Mouse (Mus musculus): ENCODE measurements around the gene Gm10770. TPM values are rescaled to one million over a fixed set of nuclear protein-coding genes. Genes with fewer than 3 reads are reported as not detected.
"Not testable (repeated sequence)": the region's sequence is repeated elsewhere in the genome, so short reads cannot be mapped to it uniquely, and the experiment has no call there.

Gene Gm10770
- polyA plus RNA-seq (2014; fragmentation: Nextera tagmentation; extraction: Ambion mirVana), result not detected in 2 replicates

DNA sequence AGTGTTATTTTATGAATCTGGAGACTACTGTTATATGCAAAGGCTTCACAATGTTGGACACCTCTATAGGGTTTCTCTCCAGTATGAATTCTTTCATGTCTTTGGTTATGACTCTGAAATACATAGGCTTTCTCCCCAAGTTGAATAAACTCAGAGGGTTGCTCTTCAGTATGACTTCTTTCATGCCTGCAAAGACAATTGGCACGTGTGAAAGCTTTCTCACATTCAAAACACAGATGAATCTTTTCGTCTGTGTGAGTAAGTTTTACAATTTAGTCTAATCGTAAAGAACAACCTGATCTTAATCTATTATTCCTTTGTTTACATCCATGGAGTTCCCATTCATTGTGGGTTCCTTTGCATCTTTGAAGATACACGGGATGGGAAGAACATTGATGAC, at the start of gene Gm10770:
Gm10770 (minus strand) TSS at position 101 of the 400 bp plus-strand sequence.
- ATAC-seq (ENCODE audit: low FRiP score, low TSS enrichment); H3K9ac ChIP-seq (replicated peaks; ENCODE audit: low read length); H3K27ac ChIP-seq (replicated peaks; ENCODE audit: low read depth, low read length); H3K36me3 ChIP-seq (ENCODE audit: control insufficient read depth, insufficient read depth, low read length); H3K4me2 ChIP-seq (ENCODE audit: low read length); H3K4me1 ChIP-seq (ENCODE audit: control insufficient read depth, insufficient read depth, low read length); DNase-seq; H3K9me3 ChIP-seq (ENCODE audit: control insufficient read depth, low read length); H3K4me3 ChIP-seq (replicated peaks; ENCODE audit: low read depth, low read length); H3K27me3 ChIP-seq (ENCODE audit: control insufficient read depth, insufficient read depth, low read length): not testable (repeated sequence)
- WGBS, result 85% methylated on average over 4 of the region's 4 CpGs

- not testable (repeated sequence) for H3K4me1 ChIP-seq (ENCODE audit: control insufficient read depth, insufficient read depth, low read length); H3K9me3 ChIP-seq (ENCODE audit: control insufficient read depth, low read length); ATAC-seq (ENCODE audit: low FRiP score, low TSS enrichment); H3K4me2 ChIP-seq (ENCODE audit: low read length); DNase-seq; H3K27me3 ChIP-seq (ENCODE audit: control insufficient read depth, insufficient read depth, low read length); H3K9ac ChIP-seq (replicated peaks; ENCODE audit: low read length); H3K27ac ChIP-seq (replicated peaks; ENCODE audit: low read depth, low read length); H3K36me3 ChIP-seq (ENCODE audit: control insufficient read depth, insufficient read depth, low read length); H3K4me3 ChIP-seq (replicated peaks; ENCODE audit: low read depth, low read length)
Observed at GRCm38 (mm10) chr2:150223263-150223662, 43.8 kb upstream of the Gm10770 start.

- WGBS, result 15% methylated on average over 3 of the region's 4 CpGs
- not testable (repeated sequence) for H3K27ac ChIP-seq (replicated peaks; ENCODE audit: low read depth, low read length); H3K36me3 ChIP-seq (ENCODE audit: control insufficient read depth, insufficient read depth, low read length); H3K9me3 ChIP-seq (ENCODE audit: control insufficient read depth, low read length); H3K27me3 ChIP-seq (ENCODE audit: control insufficient read depth, insufficient read depth, low read length); DNase-seq; ATAC-seq (ENCODE audit: low FRiP score, low TSS enrichment); H3K4me1 ChIP-seq (ENCODE audit: control insufficient read depth, insufficient read depth, low read length)
- Histone ChIP-seq H3K4me2 (ENCODE audit: low read length) (peak overlapping the region; percentile 48), H3K4me3 (replicated peaks; ENCODE audit: low read depth, low read length) (peak overlapping the region; percentile 39), H3K9ac (replicated peaks; ENCODE audit: low read length) (peak overlapping the region; percentile 49; the same call in 1 of the 2 replicates)
Observed at GRCm38 (mm10) chr2:150218363-150218725, 38.9 kb upstream of the Gm10770 start.

- H3K36me3 ChIP-seq (ENCODE audit: control insufficient read depth, insufficient read depth, low read length); H3K9me3 ChIP-seq (ENCODE audit: control insufficient read depth, low read length); H3K4me1 ChIP-seq (ENCODE audit: control insufficient read depth, insufficient read depth, low read length); H3K27ac ChIP-seq (replicated peaks; ENCODE audit: low read depth, low read length); H3K27me3 ChIP-seq (ENCODE audit: control insufficient read depth, insufficient read depth, low read length): not testable (repeated sequence)
- H3K4me2 ChIP-seq (ENCODE audit: low read length), result peak within 1 kb of the TSS; percentile 48
- 2% methylated on average over 15 of the region's 15 CpGs for WGBS
- ATAC-seq (ENCODE audit: low FRiP score, low TSS enrichment), result peak; percentile 99
- H3K9ac ChIP-seq (replicated peaks; ENCODE audit: low read length), result peak within 1 kb of the TSS; percentile 49; the same call in 1 of the 2 replicates
- peak; percentile 60 for DNase-seq
- peak within 1 kb of the TSS; percentile 39 for H3K4me3 ChIP-seq (replicated peaks; ENCODE audit: low read depth, low read length)
Observed at GRCm38 (mm10) chr2:150217600-150218362, 38.3 kb upstream of the Gm10770 start, which contains the start of gene Zfp937. Gene Zfp937 (plus strand): TSS chr2:150218073.

GRCm38 (mm10) chr2:150181570-150181999, 2.1 kb upstream of the Gm10770 start, which contains the start of gene Gm14139:
Gene Gm14139 (plus strand): TSS chr2:150181755.
- not testable (repeated sequence) for H3K4me3 ChIP-seq (replicated peaks; ENCODE audit: low read depth, low read length); H3K4me1 ChIP-seq (ENCODE audit: control insufficient read depth, insufficient read depth, low read length); H3K9ac ChIP-seq (replicated peaks; ENCODE audit: low read length); ATAC-seq (ENCODE audit: low FRiP score, low TSS enrichment); H3K36me3 ChIP-seq (ENCODE audit: control insufficient read depth, insufficient read depth, low read length); DNase-seq; H3K27me3 ChIP-seq (ENCODE audit: control insufficient read depth, insufficient read depth, low read length); H3K4me2 ChIP-seq (ENCODE audit: low read length); H3K9me3 ChIP-seq (ENCODE audit: control insufficient read depth, low read length); H3K27ac ChIP-seq (replicated peaks; ENCODE audit: low read depth, low read length)
- 86% methylated on average over 7 of the region's 7 CpGs for WGBS

GRCm38 (mm10) chr2:150181046-150181445, 1.6 kb upstream of the Gm10770 start:
- H3K36me3 ChIP-seq (ENCODE audit: control insufficient read depth, insufficient read depth, low read length); H3K27me3 ChIP-seq (ENCODE audit: control insufficient read depth, insufficient read depth, low read length); H3K4me3 ChIP-seq (replicated peaks; ENCODE audit: low read depth, low read length); ATAC-seq (ENCODE audit: low FRiP score, low TSS enrichment); H3K9me3 ChIP-seq (ENCODE audit: control insufficient read depth, low read length); H3K9ac ChIP-seq (replicated peaks; ENCODE audit: low read length); DNase-seq; H3K4me2 ChIP-seq (ENCODE audit: low read length); H3K27ac ChIP-seq (replicated peaks; ENCODE audit: low read depth, low read length); H3K4me1 ChIP-seq (ENCODE audit: control insufficient read depth, insufficient read depth, low read length): not testable (repeated sequence)

DNA sequence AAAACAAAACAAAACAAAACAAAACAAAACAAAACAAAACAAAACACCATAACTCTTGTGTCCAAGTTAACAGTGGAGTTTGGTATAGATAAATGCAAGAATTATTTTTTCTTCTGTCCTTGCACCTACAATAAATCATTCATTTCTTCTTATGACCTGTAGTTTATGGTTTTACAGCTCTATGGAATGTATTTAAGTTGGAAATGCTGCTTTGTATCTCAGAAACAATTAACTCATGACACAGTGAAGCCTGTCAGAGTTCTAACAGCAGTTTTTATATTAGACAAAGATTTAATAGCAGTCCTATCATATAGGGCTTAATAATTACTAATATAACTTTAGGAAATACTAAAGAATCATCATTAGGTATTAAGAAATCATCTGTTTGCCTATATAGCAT, 5.6 kb downstream of the Gm10770 start:
- Histone ChIP-seq H3K4me1 (ENCODE audit: control insufficient read depth, insufficient read depth, low read length) (no peaks in the 10 kb centered on the region), H3K9ac (replicated peaks; ENCODE audit: low read length) (no peak overlapping the region), H3K36me3 (ENCODE audit: control insufficient read depth, insufficient read depth, low read length) (no peaks in the 10 kb centered on the region), H3K27ac (replicated peaks; ENCODE audit: low read depth, low read length) (no peak overlapping the region), H3K27me3 (ENCODE audit: control insufficient read depth, insufficient read depth, low read length) (no peaks in the 10 kb centered on the region), H3K4me3 (replicated peaks; ENCODE audit: low read depth, low read length) (no peak overlapping the region), H3K9me3 (ENCODE audit: control insufficient read depth, low read length) (peaks cover 5% of the 10 kb centered on the region; the same call in 1 of the 2 replicates), H3K4me2 (ENCODE audit: low read length) (no peak overlapping the region)
- ATAC-seq (ENCODE audit: low FRiP score, low TSS enrichment) (no peak), DNase-seq (no peak)

GRCm38 (mm10) chr2:150166703-150167102, 12.8 kb downstream of the Gm10770 start:
- Histone ChIP-seq H3K4me1 (ENCODE audit: control insufficient read depth, insufficient read depth, low read length) (no peaks in the 10 kb centered on the region), H3K36me3 (ENCODE audit: control insufficient read depth, insufficient read depth, low read length) (no peaks in the 10 kb centered on the region)

GRCm38 (mm10) chr2:150136435-150136897, 43.0 kb downstream of the Gm10770 start, which contains the start of gene Zfp120:
Gene Zfp120 (minus strand): TSS chr2:150136708.
- H3K9ac ChIP-seq (replicated peaks; ENCODE audit: low read length), result peak within 1 kb of the TSS; percentile 70
- H3K4me1 ChIP-seq (ENCODE audit: control insufficient read depth, insufficient read depth, low read length), result peaks cover 5% of the 10 kb centered on the region
- peak within 1 kb of the TSS; percentile 60 for H3K4me3 ChIP-seq (replicated peaks; ENCODE audit: low read depth, low read length)
- WGBS, result under 1% methylated on average over 13 of the region's 13 CpGs
- H3K4me2 ChIP-seq (ENCODE audit: low read length), result peak within 1 kb of the TSS; percentile 69
- H3K9me3 ChIP-seq (ENCODE audit: control insufficient read depth, low read length), result no peaks in the 10 kb centered on the region
- no peaks in the 10 kb centered on the region for H3K27me3 ChIP-seq (ENCODE audit: control insufficient read depth, insufficient read depth, low read length)
- peak; percentile 95 for DNase-seq
- ATAC-seq (ENCODE audit: low FRiP score, low TSS enrichment), result peak; percentile 100
- H3K36me3 ChIP-seq (ENCODE audit: control insufficient read depth, insufficient read depth, low read length), result peaks cover 12% of the 10 kb centered on the region
- peak within 1 kb of the TSS; percentile 69 for H3K27ac ChIP-seq (replicated peaks; ENCODE audit: low read depth, low read length)

More at GRCm38 (mm10) chr2:150166703-150167102, 12.8 kb downstream of the Gm10770 start:
- H3K4me2 ChIP-seq (ENCODE audit: low read length), result no peak overlapping the region
- H3K27me3 ChIP-seq (ENCODE audit: control insufficient read depth, insufficient read depth, low read length), result no peaks in the 10 kb centered on the region
- ATAC-seq (ENCODE audit: low FRiP score, low TSS enrichment) (no peak), DNase-seq (no peak)
- no peak overlapping the region for H3K9ac ChIP-seq (replicated peaks; ENCODE audit: low read length)
- H3K27ac ChIP-seq (replicated peaks; ENCODE audit: low read depth, low read length), result no peak overlapping the region
- H3K4me3 ChIP-seq (replicated peaks; ENCODE audit: low read depth, low read length), result no peak overlapping the region
- H3K9me3 ChIP-seq (ENCODE audit: control insufficient read depth, low read length), result no peaks in the 10 kb centered on the region
